Mouse (Mus musculus) layer of hippocampus, postnatal 10 days (tissue): ENCODE data around the gene Bpifa5. TPM values are rescaled to one million over a fixed set of nuclear protein-coding genes. Genes with fewer than 3 reads are reported as not detected.
A peak's percentile ranks its signal among the peaks of the same experiment; 100 is the strongest.

Experiments used
- DNase-seq, 2 experiments: peaks; one replicate each; pipeline ENCODE4 v3.0.0; 2021; ENCODE audit warnings: low spot score in 2 of 2
- total RNA-seq, 2 experiments: library from RNA; stranded (reverse); gene quantifications; 2 replicates each; pipeline ENCODE4 v1.2.3; 2021

The Bpifa5 gene
- total RNA-seq, 2 experiments from 2014 or later = not detected

- no peak for DNase-seq
Measured at GRCm38 (mm10) chr2:154204630-154205029, 42.2 kb downstream of the Bpifa5 start.

- DNase-seq = no peak
Measured at GRCm38 (mm10) chr2:154206908-154207307, 44.5 kb downstream of the Bpifa5 start.

GRCm38 (mm10) chr2:154209112-154209511 lies 46.7 kb downstream of the Bpifa5 start:
- peak in 1 of 2 experiments; percentile 38 for DNase-seq

- DNase-seq = no peak
Measured at GRCm38 (mm10) chr2:154211121-154211520, 48.7 kb downstream of the Bpifa5 start.

GRCm38 (mm10) chr2:154211881-154212280 lies 49.5 kb downstream of the Bpifa5 start:
- DNase-seq = no peak

- peak; percentile 76 to 80 for DNase-seq
Measured at GRCm38 (mm10) chr2:154215191-154215590, 52.8 kb downstream of the Bpifa5 start.

Other genes with a start within 250 kb of the Bpifa5 start
- not detected for gene Bpifb3, start 244.4 kb upstream of the Bpifa5 start, total RNA-seq
- gene Bpifb4, start 224.4 kb upstream of the Bpifa5 start, total RNA-seq = not detected
- gene Bpifa6, start 187.7 kb upstream of the Bpifa5 start, total RNA-seq = not detected
- gene Bpifa2, start 154.3 kb upstream of the Bpifa5 start, total RNA-seq = not detected
- not detected for gene Bpifa3, start 32.3 kb upstream of the Bpifa5 start, total RNA-seq
- not detected for gene Bpifa1, start 19.7 kb upstream of the Bpifa5 start, total RNA-seq
- under 1 TPM; 0.30 to 0.54 TPM for gene Bpifb1, start 28.2 kb downstream of the Bpifa5 start, total RNA-seq
- under 1 TPM in 1 of 2 experiments, not detected in 1; 0.21 TPM for gene Bpifb5, start 61.1 kb downstream of the Bpifa5 start, total RNA-seq
- not detected for gene Bpifb9a, start 95.2 kb downstream of the Bpifa5 start, total RNA-seq
- not detected for gene Bpifb9b, start 144.6 kb downstream of the Bpifa5 start, total RNA-seq
- 10 to 100 TPM; 11.9 to 16.1 TPM for gene Cdk5rap1, start 210.4 kb downstream of the Bpifa5 start, total RNA-seq
- 10 to 100 TPM; 40.6 to 41.3 TPM for gene Snta1, start 245.5 kb downstream of the Bpifa5 start, total RNA-seq